Mouse (Mus musculus) stomach, postnatal 0 days (tissue): Measurements from ENCODE around the gene Zfp750.

ENCODE experiments used
- CTCF ChIP-seq: IDR thresholded peaks from 2 replicates; pipeline ENCODE4 v1.5.1; 2016; ENCODE audit warnings: antibody characterized with exemption, low read depth, mild to moderate bottlenecking, moderate library complexity
- EP300 ChIP-seq: optimal IDR thresholded peaks from 2 replicates; pipeline ENCODE3; 2016; ENCODE audit warnings: antibody characterized with exemption

- no peak for TF ChIP-seq CTCF
- no peak for TF ChIP-seq EP300
Measured at GRCm38 (mm10) chr11:121559527-121560293, 40.6 kb upstream of the Zfp750 start.
